Mouse (Mus musculus): ENCODE measurements around the gene Vangl2. TPM values are rescaled to one million over a fixed set of nuclear protein-coding genes. Genes with fewer than 3 reads are reported as not detected.

Vangl2 gene
- total and polyA plus RNA-seq, 3 experiments = 0.39 to 3.0 TPM; not detected in 1

DNA sequence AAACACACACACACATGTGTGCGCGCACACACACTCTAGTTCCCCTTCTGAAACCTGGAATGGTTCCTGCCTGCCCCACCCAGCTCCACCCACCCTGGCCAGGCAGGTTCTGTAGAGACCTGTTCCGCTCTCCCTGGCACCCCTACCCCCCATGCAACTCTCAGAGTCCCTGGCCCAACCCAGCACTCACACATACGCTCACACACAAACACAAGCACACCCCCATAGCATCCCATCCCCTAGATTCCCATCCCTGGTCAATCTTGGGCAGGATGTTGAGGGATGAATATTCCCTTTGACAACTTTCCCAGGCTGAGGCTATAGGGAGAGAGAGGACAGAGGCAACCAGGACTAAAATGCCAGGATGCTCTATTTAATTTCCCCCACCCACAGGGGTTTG, 8.9 kb downstream of the Vangl2 start:
- H3K4me1 ChIP-seq (ENCODE audit: control insufficient read depth in 1 of 2, insufficient read depth in 2 of 2, low read length in 2 of 2) = no peaks in the 10 kb centered on the region
- H3K27ac ChIP-seq (ENCODE audit: control insufficient read depth, low read depth, low read length) = no peak overlapping the region
- H3K4me3 ChIP-seq (ENCODE audit: control insufficient read depth in 1 of 2, insufficient read depth in 1 of 2, low read depth in 2 of 2, low read length in 2 of 2) = no peak overlapping the region
- H3K36me3 ChIP-seq (ENCODE audit: control insufficient read depth in 1 of 2, insufficient read depth in 2 of 2, low read length in 2 of 2) = no peaks in the 10 kb centered on the region
- DNase-seq (ENCODE audit: low read depth, low spot score) = no peak
- no peak overlapping the region for H3K9ac ChIP-seq (ENCODE audit: control insufficient read depth, low read depth, low read length, poor library complexity, severe bottlenecking)
- no peak for TF ChIP-seq MAFK (IDR thresholded peaks at IDR 0.05; ENCODE audit: borderline replicate concordance, low read depth, low read length)
- no peak for TF ChIP-seq UBTF (IDR thresholded peaks at IDR 0.05; ENCODE audit: borderline replicate concordance, insufficient read depth, low read depth, low read length)
- no peak for TF ChIP-seq POLR2A (IDR thresholded peaks at IDR 0.05; ENCODE audit: control insufficient read depth in 1 of 2, insufficient read depth in 1 of 2, low read depth in 1 of 2, low read length in 2 of 2, poor library complexity in 1 of 2)
- no peak for TF ChIP-seq RCOR1 (IDR thresholded peaks at IDR 0.05; ENCODE audit: low read depth, low read length)
- no peak for TF ChIP-seq TBP (IDR thresholded peaks at IDR 0.05; ENCODE audit: low read depth, low read length)
- no peak for TF ChIP-seq E2F4 (IDR thresholded peaks at IDR 0.05; ENCODE audit: borderline replicate concordance, low read depth, low read length)
- no peaks in the 10 kb centered on the region for H3K27me3 ChIP-seq (ENCODE audit: control insufficient read depth in 1 of 2, insufficient read depth in 2 of 2, low read length in 2 of 2)
- no peaks in the 10 kb centered on the region for H3K79me2 ChIP-seq (ENCODE audit: control insufficient read depth, insufficient read depth, low read length, poor library complexity)
- no peaks in the 10 kb centered on the region for H3K9me3 ChIP-seq (replicated peaks; ENCODE audit: insufficient read depth, low read length)

DNA sequence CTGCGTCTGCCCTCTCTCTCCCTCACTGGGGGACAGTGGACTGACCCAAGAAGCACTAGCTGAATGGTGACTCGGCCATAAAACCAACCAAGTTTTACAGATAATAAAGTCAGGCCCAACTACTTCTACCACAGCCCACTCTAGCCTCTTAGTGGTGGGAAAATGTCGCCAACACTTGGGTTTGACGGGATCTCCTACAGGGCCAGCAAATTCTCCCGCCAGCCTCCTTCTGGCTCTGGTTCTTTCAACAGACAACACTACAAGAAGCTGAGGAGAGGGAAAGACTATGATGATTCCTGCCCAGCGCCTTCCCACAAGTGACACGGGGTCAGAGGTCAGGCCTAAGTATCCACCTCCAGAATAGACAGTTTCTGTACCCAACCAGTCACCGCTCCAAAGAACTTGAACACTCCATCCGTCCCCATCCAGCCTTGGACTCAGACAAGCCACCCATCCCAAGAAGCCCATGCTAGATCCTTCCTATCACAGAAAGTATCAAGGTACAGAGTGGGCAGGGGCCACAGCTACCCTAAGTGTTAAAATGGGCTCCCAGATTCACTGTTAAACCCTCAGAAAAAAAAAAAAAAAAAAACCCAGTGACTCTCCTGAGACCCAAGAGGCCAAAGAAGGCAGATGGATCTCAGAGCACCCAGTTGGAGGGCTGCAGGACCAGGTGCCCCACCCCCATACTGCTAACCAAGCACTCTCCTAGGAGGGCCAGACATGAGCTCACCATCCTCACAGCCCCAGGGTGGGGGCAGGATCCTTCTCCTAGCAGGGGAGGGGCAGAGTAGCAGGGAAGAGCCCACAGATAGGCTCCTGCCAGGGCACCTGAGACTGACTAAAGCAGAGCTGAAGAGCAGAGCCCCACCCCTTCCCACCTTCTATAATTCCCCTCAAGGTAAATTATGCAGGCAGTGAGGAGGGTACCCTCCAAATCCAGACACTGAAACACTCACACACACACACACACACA, 9.6 kb downstream of the Vangl2 start:
- Histone ChIP-seq H3K79me2 (ENCODE audit: control insufficient read depth, insufficient read depth, low read length, poor library complexity) (no peaks in the 10 kb centered on the region), H3K9ac (ENCODE audit: control insufficient read depth, low read depth, low read length, poor library complexity, severe bottlenecking) (no peak overlapping the region), H3K36me3 (ENCODE audit: control insufficient read depth in 1 of 2, insufficient read depth in 2 of 2, low read length in 2 of 2) (no peaks in the 10 kb centered on the region), H3K27ac (ENCODE audit: control insufficient read depth, low read depth, low read length) (no peak overlapping the region), H3K4me3 (ENCODE audit: control insufficient read depth in 1 of 2, insufficient read depth in 1 of 2, low read depth in 2 of 2, low read length in 2 of 2) (no peak overlapping the region), H3K4me1 (ENCODE audit: control insufficient read depth in 1 of 2, insufficient read depth in 2 of 2, low read length in 2 of 2) (no peaks in the 10 kb centered on the region), H3K9me3 (replicated peaks; ENCODE audit: insufficient read depth, low read length) (no peaks in the 10 kb centered on the region), H3K27me3 (ENCODE audit: control insufficient read depth in 1 of 2, insufficient read depth in 2 of 2, low read length in 2 of 2) (no peaks in the 10 kb centered on the region)
- no peak for DNase-seq (ENCODE audit: low read depth, low spot score)
- no peak for TF ChIP-seq MYC (IDR thresholded peaks at IDR 0.05; ENCODE audit: low read depth, low read length)
- TF ChIP-seq SMC3 (IDR thresholded peaks at IDR 0.05; ENCODE audit: low read depth, low read length) = no peak
- TF ChIP-seq POLR2AphosphoS5 (IDR thresholded peaks at IDR 0.05; ENCODE audit: borderline replicate concordance, low read depth, low read length) = no peak
- TF ChIP-seq E2F4 (IDR thresholded peaks at IDR 0.05; ENCODE audit: borderline replicate concordance, low read depth, low read length) = no peak
- no peak for TF ChIP-seq GATA1 (IDR thresholded peaks at IDR 0.05; ENCODE audit: low read depth, low read length)
- no peak for TF ChIP-seq KAT2A (conservative IDR thresholded peaks at IDR 0.05; ENCODE audit: low read depth, low read length)
- TF ChIP-seq RCOR1 (IDR thresholded peaks at IDR 0.05; ENCODE audit: low read depth, low read length) = no peak
- no peak for TF ChIP-seq CHD1 (IDR thresholded peaks at IDR 0.05; ENCODE audit: low read depth, low read length)
- TF ChIP-seq TAL1 (IDR thresholded peaks at IDR 0.05; ENCODE audit: low read length) = no peak
- no peak for TF ChIP-seq JUND (IDR thresholded peaks at IDR 0.05; ENCODE audit: low read depth, low read length)
- no peak for TF ChIP-seq ELF1 (IDR thresholded peaks at IDR 0.05; ENCODE audit: low read depth, low read length)
- no peak for TF ChIP-seq MXI1 (IDR thresholded peaks at IDR 0.05; ENCODE audit: low read depth, low read length)
- TF ChIP-seq TCF12 (IDR thresholded peaks at IDR 0.05; ENCODE audit: low read depth, low read length) = no peak
- TF ChIP-seq ZMIZ1 (IDR thresholded peaks at IDR 0.05; ENCODE audit: low read depth, low read length) = no peak
